Mouse (Mus musculus) ES-Bruce4 (cell line): ENCODE measurements around the gene Kbtbd12.

ENCODE experiments used
- CTCF ChIP-seq: IDR thresholded peaks from one replicate; pipeline ENCODE4 v1.8.1; 2011; ENCODE audit warnings: low read depth, low read length
- EP300 ChIP-seq: IDR thresholded peaks from 2 replicates; pipeline ENCODE4 v1.6.1; 2011; ENCODE audit warnings: low read depth, low read length; ENCODE audit not compliant: insufficient read depth
- POLR2A ChIP-seq: IDR thresholded peaks from one replicate; pipeline ENCODE4 v1.8.1; 2011; ENCODE audit warnings: low read length; ENCODE audit not compliant: insufficient read depth

GRCm38 (mm10) chr6:88523451-88523850, 114.3 kb downstream of the Kbtbd12 start:
- TF ChIP-seq EP300 (no peak), POLR2A (no peak), CTCF (no peak)
